Comparison of ENCODE assay signal across 7 mouse cellular contexts in the genomic region with DNA sequence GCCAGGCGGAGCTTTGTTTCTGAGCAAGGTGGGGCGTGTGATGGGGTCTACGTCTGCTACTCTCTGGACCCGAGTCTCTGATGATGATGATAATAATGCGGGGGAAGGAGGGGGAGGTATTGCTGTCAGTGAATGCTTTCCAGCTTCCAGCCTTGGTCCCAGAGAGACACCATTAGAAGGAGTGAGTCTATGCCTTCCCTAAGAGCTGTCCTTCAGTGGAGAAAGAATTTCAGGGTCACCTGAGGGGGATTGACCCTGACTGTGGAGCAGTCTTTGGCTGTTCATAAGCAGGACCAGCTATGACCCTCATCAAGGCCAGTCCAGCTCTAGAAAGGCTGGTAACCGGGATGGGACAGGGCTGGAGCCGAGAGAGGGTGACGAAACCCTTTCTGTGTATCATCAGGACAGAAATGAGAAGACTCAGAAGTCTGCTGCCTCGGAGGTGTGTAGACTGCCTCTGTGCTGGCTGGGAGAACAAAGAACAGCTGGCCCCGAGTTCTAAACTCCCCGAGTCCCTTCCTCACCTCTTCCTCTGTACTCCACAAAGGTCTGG. TPM values are rescaled to one million over a fixed set of nuclear protein-coding genes. Genes with fewer than 3 reads are reported as not detected.
DNase-seq lines count a peak whose midpoint lies in the region; ATAC-seq lines count a peak whose summit lies in the region.

No protein-coding gene starts in this region.

- WGBS in lung, embryonic 16.5 days: 37% methylated on average over 11 of the region's 11 CpGs
- WGBS in forebrain, embryonic 10.5 days: 45% methylated on average over 11 of the region's 11 CpGs
- 46% methylated on average over 11 of the region's 11 CpGs for WGBS in limb, embryonic 13.5 days
- 41% methylated on average over 11 of the region's 11 CpGs for WGBS in stomach, embryonic 14.5 days

- H3K4me3 ChIP-seq in lung, embryonic 16.5 days (ENCODE audit: low read length): peak overlapping the region; percentile 65
- peak overlapping the region; percentile 69 for H3K4me3 ChIP-seq in forebrain, embryonic 10.5 days
- H3K4me3 ChIP-seq in limb, embryonic 13.5 days: peak overlapping the region; percentile 52
- peak overlapping the region; percentile 50 for H3K4me3 ChIP-seq in stomach, embryonic 14.5 days (ENCODE audit: low read depth, low read length)

- H3K9me3 ChIP-seq in lung, embryonic 16.5 days (ENCODE audit: control insufficient read depth, low read length): no peaks in the 10 kb centered on the region
- 0 out of 2 replicates have a peak, but pooled peaks cover 4% of the 10 kb centered on the region for H3K9me3 ChIP-seq in forebrain, embryonic 10.5 days
- peaks cover 3% of the 10 kb centered on the region; the same call in 1 of the 2 replicates for H3K9me3 ChIP-seq in limb, embryonic 13.5 days
- H3K9me3 ChIP-seq in stomach, embryonic 14.5 days (ENCODE audit: control insufficient read depth, low read depth, low read length): no peaks in the 10 kb centered on the region

- peak; percentile 34 for ATAC-seq in lung, embryonic 16.5 days (ENCODE audit: low read depth)
- ATAC-seq in limb, embryonic 13.5 days (ENCODE audit: low FRiP score, low read depth): no peak
- 0 out of 2 replicates have a peak, but pooled peaks have one; percentile 7 for ATAC-seq in stomach, embryonic 14.5 days (ENCODE audit: insufficient number of reproducible peaks, insufficient read depth, low FRiP score, low read depth)
- ATAC-seq in erythroid progenitor cell, adult 5-6 weeks (replicated peaks; ENCODE audit: low FRiP score, poor library complexity, severe bottlenecking): no peak

- H3K4me1 ChIP-seq in lung, embryonic 16.5 days (replicated peaks; ENCODE audit: control insufficient read depth, insufficient read depth, low read length): peaks cover 8% of the 10 kb centered on the region; the same call in 1 of the 2 replicates
- H3K4me1 ChIP-seq in forebrain, embryonic 10.5 days: peaks cover 12% of the 10 kb centered on the region
- H3K4me1 ChIP-seq in limb, embryonic 13.5 days: peaks cover 16% of the 10 kb centered on the region
- no peaks in the 10 kb centered on the region for H3K4me1 ChIP-seq in stomach, embryonic 14.5 days (ENCODE audit: control insufficient read depth, insufficient read depth, low read length)

- DNase-seq in lung, postnatal 36 days: no peak
- no peak for DNase-seq in forebrain, embryonic 10.5 days (ENCODE audit: extremely low spot score, low spot score)
- no peak for DNase-seq in thymus, postnatal 25 days

- H3K9ac ChIP-seq in lung, embryonic 16.5 days (ENCODE audit: low read length): peak overlapping the region; percentile 74
- H3K9ac ChIP-seq in limb, embryonic 13.5 days: peak overlapping the region; percentile 63
- H3K9ac ChIP-seq in stomach, embryonic 14.5 days (replicated peaks; ENCODE audit: low read depth, low read length): peak overlapping the region; percentile 41; the same call in 1 of the 2 replicates

- peaks cover 19% of the 10 kb centered on the region for H3K27me3 ChIP-seq in lung, embryonic 16.5 days (ENCODE audit: control insufficient read depth, insufficient read depth, low read depth, low read length)
- H3K27me3 ChIP-seq in forebrain, embryonic 10.5 days (ENCODE audit: poor library complexity, severe bottlenecking): peaks cover 50% of the 10 kb centered on the region
- H3K27me3 ChIP-seq in limb, embryonic 13.5 days: peaks cover 53% of the 10 kb centered on the region
- no peaks in the 10 kb centered on the region for H3K27me3 ChIP-seq in stomach, embryonic 14.5 days (ENCODE audit: control insufficient read depth, insufficient read depth, low read length)

- no peak overlapping the region for H3K27ac ChIP-seq in lung, embryonic 16.5 days (ENCODE audit: low read length)
- H3K27ac ChIP-seq in forebrain, embryonic 10.5 days: peak overlapping the region; percentile 66
- H3K27ac ChIP-seq in limb, embryonic 13.5 days: no peak overlapping the region
- no peak overlapping the region for H3K27ac ChIP-seq in stomach, embryonic 14.5 days (ENCODE audit: low read length)

- peak overlapping the region; percentile 85 for H3K4me2 ChIP-seq in lung, embryonic 16.5 days (ENCODE audit: low read depth, low read length)
- H3K4me2 ChIP-seq in limb, embryonic 13.5 days (replicated peaks): peak overlapping the region; percentile 98
- H3K4me2 ChIP-seq in stomach, embryonic 14.5 days (replicated peaks; ENCODE audit: low read depth, low read length): peak overlapping the region; percentile 96

- no peaks in the 10 kb centered on the region for H3K36me3 ChIP-seq in lung, embryonic 16.5 days (ENCODE audit: control insufficient read depth, insufficient read depth, low read length)
- no peaks in the 10 kb centered on the region for H3K36me3 ChIP-seq in forebrain, embryonic 10.5 days (replicated peaks)
- H3K36me3 ChIP-seq in limb, embryonic 13.5 days: no peaks in the 10 kb centered on the region
- H3K36me3 ChIP-seq in stomach, embryonic 14.5 days (ENCODE audit: control insufficient read depth, insufficient read depth, low read length): no peaks in the 10 kb centered on the region

RNA-seq across cellular contexts. Expression of a gene that starts 0.4 kb away (rescaled TPM):
- 53.3 and 54.5 TPM in 2 replicates for polyA plus RNA-seq in lung, embryonic 16.5 days (2015; fragmentation: Nextera tagmentation; extraction: Ambion mirVana)
- 20.5 and 21.0 TPM in 2 replicates for polyA plus RNA-seq in forebrain, embryonic 10.5 days (2016; fragmentation: Nextera tagmentation; extraction: Ambion mirVana)
- polyA plus RNA-seq in limb, embryonic 13.5 days (2015; fragmentation: Nextera tagmentation; extraction: Ambion mirVana): 29.1 and 34.0 TPM in 2 replicates
- polyA plus RNA-seq in stomach, embryonic 14.5 days (2014; fragmentation: Nextera tagmentation; extraction: Ambion mirVana): 36.9 and 43.7 TPM in 2 replicates
- 12.6 and 18.4 TPM in 2 replicates for total RNA-seq in erythroid progenitor cell, adult 5-6 weeks (2015; ENCODE audit: low replicate concordance)
- 7.6 and 10.0 TPM in 2 replicates for total RNA-seq in erythroid progenitor cell, adult 5-6 weeks (2017; ENCODE audit: low replicate concordance)

RNA-seq across cellular contexts. Expression of a gene that starts 45.4 kb away (rescaled TPM):
- 15.0 and 15.5 TPM in 2 replicates for polyA plus RNA-seq in lung, embryonic 16.5 days (2015; fragmentation: Nextera tagmentation; extraction: Ambion mirVana)
- 9.4 and 9.5 TPM in 2 replicates for polyA plus RNA-seq in forebrain, embryonic 10.5 days (2016; fragmentation: Nextera tagmentation; extraction: Ambion mirVana)
- 15.8 and 16.2 TPM in 2 replicates for polyA plus RNA-seq in limb, embryonic 13.5 days (2015; fragmentation: Nextera tagmentation; extraction: Ambion mirVana)
- 16.6 and 20.4 TPM in 2 replicates for polyA plus RNA-seq in stomach, embryonic 14.5 days (2014; fragmentation: Nextera tagmentation; extraction: Ambion mirVana)
- total RNA-seq in erythroid progenitor cell, adult 5-6 weeks (2015; ENCODE audit: low replicate concordance): 19.5 and 20.1 TPM in 2 replicates
- 8.5 and 15.5 TPM in 2 replicates for total RNA-seq in erythroid progenitor cell, adult 5-6 weeks (2017; ENCODE audit: low replicate concordance)

Comparison
In these comparisons a context has a peak if more than half of its experiments do, and no peak if none do; other contexts are left out.
1. ATAC-seq: peak in lung, embryonic 16.5 days (single experiment) and stomach, embryonic 14.5 days (single experiment); none in limb, embryonic 13.5 days (single experiment) and erythroid progenitor cell, adult 5-6 weeks (single experiment).
2. Peak in every context shown above with its lines, with median percentiles within 50 percentile points of each other: H3K4me2 ChIP-seq, H3K4me3 ChIP-seq and H3K9ac ChIP-seq.